Mouse (Mus musculus) layer of hippocampus, adult 2 months (tissue): ENCODE results near the gene Zdhhc23. TPM values are rescaled to one million over a fixed set of nuclear protein-coding genes. Genes with fewer than 3 reads are reported as not detected.

Experiments used
- DNase-seq, 2 experiments: peaks; one replicate each; pipeline ENCODE4 v3.0.0; 2022; ENCODE audit warnings: low spot score in 2 of 2
- H3K27ac ChIP-seq: fragments of 200-600 bp; 2 replicates; pipeline ENCODE4 v1.8.1; 2022
- H3K4me3 ChIP-seq: fragments of 200-600 bp; 2 replicates; pipeline ENCODE4 v1.8.1; 2022; ENCODE audit warnings: mild to moderate bottlenecking
- CTCF ChIP-seq: fragments of 200-600 bp; conservative IDR thresholded peaks from 2 replicates; pipeline ENCODE4 v1.8.1; 2022; ENCODE audit warnings: antibody characterized with exemption, mild to moderate bottlenecking, moderate library complexity
- total RNA-seq, 2 experiments: library from RNA; stranded (reverse); gene quantifications; 2 replicates each; pipeline ENCODE4 v1.2.3; 2021

Gene Zdhhc23
- total RNA-seq, 2 experiments from 2014 or later, result 43.4 to 49.1 TPM

DNA sequence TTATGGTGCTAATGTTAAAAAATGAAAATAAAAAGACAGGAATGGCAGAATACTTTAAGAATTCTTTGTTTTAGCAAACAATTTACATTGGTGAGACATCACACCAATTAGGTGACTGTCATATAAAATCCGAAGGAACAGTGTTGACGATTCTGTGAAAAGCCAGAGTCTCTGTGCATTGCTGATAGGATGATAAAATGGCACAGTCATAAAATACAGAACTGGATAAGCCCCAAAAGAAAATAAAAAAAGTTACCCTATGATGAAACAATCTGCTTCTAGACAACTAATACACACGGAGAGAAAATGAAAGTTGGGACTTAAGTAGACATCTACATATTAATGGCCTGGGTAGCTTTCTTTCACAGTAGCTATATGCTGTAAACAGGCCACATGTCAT lies 15.0 kb upstream of the Zdhhc23 start:
- no peak overlapping the region for H3K4me3 ChIP-seq
- no peak for TF ChIP-seq CTCF
- no peak for DNase-seq
- H3K27ac ChIP-seq, result no peak overlapping the region

DNA sequence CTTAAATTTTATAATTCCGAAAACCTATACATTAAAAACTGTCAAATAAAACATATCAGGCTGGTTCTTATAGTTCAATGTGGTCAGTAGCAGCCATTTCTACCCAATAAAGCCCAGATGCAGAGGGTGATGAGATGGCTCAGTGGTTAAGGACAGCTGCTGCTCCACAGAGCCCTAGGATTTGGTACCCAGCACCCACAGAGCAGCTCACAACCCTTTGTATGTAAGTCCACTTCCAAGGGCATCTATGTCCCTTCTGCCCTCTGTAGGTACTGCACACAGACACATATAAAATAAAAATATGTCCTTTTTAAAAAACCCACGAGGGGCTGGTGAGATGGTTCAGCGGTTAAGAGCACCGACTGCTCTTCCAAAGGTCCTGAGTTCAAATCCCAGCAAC lies 6.7 kb upstream of the Zdhhc23 start:
- Histone ChIP-seq H3K4me3 (no peak overlapping the region), H3K27ac (no peak overlapping the region)
- no peak for TF ChIP-seq CTCF
- no peak for DNase-seq

DNA sequence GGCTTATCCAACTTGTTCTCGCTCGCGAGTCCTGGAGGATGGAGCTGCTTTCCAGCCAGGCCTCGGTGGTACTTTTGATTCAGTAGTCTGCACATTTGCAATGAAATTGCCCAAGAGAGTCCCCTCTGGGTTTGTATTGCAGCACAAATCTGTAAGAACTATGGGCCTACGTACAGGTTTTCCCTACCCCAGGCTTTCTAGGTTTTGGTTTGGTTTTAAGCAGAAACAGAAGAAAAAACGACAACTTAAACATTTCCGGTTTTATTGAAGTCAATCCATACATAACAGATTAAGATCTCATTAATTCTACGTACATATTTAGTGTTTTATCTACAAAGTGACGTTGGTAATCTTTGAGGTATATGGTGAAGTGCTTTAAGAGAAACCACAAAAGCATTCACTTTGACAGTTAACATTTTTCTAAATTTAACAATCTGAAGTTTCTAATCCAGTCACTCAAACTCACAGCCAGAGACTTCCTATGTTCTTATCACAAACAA lies 569 bp upstream of the Zdhhc23 start:
- Histone ChIP-seq H3K27ac (peak overlapping the region; percentile 75), H3K4me3 (peak overlapping the region; percentile 62)
- DNase-seq, result no peak
- TF ChIP-seq CTCF, result no peak

DNA sequence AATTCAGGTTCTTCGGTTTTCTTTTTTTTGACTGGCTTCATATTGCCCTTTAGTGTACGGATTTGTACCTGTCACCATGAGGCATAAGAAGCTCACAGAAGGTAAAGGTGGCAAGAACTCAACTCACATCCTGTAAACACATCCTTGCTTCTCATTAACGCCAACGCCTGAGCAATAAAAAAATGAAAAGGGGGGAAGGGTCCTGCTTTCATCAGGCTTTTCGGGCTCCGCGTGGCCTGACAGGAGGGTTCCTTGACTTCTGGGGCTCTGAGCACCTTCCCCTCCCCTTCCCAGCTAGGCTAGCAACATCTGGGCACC lies 622 bp downstream of the Zdhhc23 start:
- peak overlapping the region; percentile 78 for H3K4me3 ChIP-seq
- no peak for DNase-seq
- H3K27ac ChIP-seq, result peak overlapping the region; percentile 94
- TF ChIP-seq CTCF, result no peak

DNA sequence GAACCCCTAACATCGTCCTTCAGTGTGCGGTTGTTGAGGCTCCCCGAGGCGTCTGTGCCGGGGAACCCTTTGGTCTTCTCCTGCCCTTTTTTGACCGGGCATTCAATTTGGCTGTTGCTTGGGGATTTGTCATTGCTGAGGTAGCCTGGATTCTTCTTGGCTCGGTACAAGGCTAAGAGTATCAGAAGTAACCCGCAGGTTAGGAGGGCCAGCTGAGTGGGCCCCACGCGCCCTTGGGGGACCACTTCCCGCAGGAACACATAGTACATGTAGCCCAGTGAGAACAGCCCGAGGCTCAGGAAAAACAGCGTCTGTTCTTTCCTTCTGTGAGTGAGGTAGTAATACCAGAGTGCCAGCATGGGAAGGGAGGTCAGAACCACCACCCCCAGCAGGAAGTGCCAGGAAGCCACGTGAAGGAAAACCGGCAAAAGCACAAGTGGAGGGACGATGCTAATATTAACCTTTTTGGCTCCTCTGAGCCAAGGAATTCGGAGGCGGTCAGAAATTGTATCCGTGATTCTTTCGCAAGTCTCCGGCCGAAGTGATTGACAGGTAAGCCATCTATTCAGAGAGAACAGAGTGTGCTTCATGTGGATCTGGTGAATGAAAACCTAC lies 5.9 kb downstream of the Zdhhc23 start:
- no peak for TF ChIP-seq CTCF
- H3K4me3 ChIP-seq, result no peak overlapping the region
- H3K27ac ChIP-seq, result peak overlapping the region; percentile 53

DNA sequence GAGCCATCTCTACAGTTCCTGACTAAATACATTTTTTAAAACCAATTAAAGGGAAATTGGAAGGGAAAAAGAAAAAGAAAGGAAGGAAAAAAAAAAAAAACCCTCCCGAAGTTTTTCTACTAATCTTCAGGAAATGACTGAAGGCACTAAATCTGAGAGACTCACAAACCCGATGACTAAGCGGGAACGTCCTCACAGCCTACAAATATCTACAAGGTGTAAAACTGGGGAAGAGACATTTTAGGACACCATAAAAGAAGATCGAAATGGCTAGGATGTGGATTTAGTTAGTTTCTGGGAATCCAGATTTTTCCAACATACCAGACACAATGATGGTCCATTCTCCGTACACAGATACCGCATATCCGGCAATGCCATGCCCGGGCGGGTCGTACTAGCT lies 6.4 kb downstream of the Zdhhc23 start:
- peak overlapping the region; percentile 53 for H3K27ac ChIP-seq
- TF ChIP-seq CTCF, result no peak
- H3K4me3 ChIP-seq, result no peak overlapping the region
- DNase-seq, result no peak

More for the DNA sequence above, 5.9 kb downstream of the Zdhhc23 start:
- no peak for DNase-seq

DNA sequence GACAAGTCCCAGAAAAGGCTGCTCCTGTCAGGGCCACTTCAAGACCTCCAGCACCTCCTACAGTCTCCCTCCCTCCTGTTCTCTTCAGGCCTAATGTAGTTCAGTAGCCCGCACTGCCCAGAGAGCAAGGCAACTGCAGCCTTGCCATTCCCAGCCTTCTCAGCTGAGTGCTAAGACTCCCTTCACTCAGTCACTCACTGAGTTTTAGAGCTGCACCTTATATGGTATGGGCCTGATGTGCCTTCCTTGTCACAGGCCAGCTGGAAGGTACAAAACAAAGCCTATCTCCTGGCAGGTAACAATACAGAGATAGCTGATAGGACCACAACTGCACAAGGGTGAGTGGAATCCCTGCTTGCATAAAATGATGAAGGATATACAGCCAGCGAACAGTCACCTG lies 7.2 kb downstream of the Zdhhc23 start:
- TF ChIP-seq CTCF, result no peak
- H3K4me3 ChIP-seq, result peak overlapping the region; percentile 8; the same call in 1 of the 2 replicates
- DNase-seq, result no peak
- peak overlapping the region; percentile 11; the same call in 1 of the 2 replicates for H3K27ac ChIP-seq

DNA sequence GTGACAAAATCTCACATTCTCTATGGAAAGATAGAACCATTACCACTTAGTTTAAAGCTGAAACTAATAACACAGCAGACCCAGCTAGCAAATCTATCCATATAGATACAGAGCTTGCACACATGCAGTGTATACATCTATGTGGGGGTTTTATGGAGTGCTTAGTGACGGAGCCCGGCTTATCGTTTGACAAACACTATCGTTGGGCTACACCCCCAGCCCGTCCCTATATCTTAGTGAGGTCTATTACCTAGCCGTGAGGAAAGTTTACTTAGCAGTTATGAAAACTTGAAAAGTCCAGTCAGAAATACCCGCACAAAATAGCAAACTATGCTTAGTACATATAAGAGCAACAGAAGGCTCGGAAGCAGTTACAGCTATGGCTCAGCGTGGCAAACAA lies 7.8 kb downstream of the Zdhhc23 start:
- no peak for TF ChIP-seq CTCF
- DNase-seq, result no peak
- Histone ChIP-seq H3K27ac (0 out of 2 replicates have a peak overlapping the region, but pooled peaks have one; percentile 14), H3K4me3 (no peak overlapping the region; the same call in 1 of the 2 replicates)

DNA sequence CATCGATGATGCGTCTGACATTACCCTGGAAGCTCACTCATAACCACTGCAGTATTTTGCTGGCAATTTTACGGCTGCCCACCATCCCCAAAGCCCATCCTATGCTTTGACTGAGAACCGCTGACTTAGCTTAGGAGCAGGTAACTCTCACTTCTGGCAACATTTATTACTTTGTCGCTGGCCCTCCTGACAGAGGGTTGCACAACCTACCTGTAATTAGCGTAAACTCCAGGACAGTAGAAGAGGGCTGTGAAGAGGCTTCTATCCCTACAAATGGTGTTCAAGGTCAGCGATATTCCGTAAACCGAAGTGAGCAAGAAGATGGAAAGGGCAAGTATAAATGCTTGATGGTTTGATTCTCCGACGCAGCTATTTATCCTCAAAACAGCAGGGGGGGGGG lies 8.4 kb downstream of the Zdhhc23 start:
- no peak for DNase-seq
- H3K4me3 ChIP-seq, result no peak overlapping the region
- TF ChIP-seq CTCF, result no peak
- H3K27ac ChIP-seq, result no peak overlapping the region

DNA sequence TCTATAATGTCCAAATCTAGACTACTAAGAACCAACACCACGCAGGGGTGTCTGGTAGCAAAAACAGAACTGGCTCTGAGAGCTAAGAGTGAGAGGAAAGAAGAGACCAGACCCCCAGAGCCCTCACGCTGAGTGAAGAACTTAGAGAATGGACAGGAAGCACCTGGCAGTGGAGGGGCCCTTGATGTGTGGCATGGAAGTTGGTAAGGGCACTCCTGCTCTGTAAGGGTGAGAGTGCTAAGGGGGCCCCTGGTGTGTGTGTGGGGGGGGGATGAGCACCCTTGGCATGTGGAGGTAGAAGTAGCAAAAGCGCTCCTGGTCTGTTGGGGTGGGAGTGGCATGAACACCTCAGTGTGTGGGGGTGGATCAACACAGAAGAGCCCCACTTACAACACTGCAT lies 9.2 kb downstream of the Zdhhc23 start:
- TF ChIP-seq CTCF, result no peak
- no peak for DNase-seq
- Histone ChIP-seq H3K27ac (no peak overlapping the region), H3K4me3 (no peak overlapping the region)

DNA sequence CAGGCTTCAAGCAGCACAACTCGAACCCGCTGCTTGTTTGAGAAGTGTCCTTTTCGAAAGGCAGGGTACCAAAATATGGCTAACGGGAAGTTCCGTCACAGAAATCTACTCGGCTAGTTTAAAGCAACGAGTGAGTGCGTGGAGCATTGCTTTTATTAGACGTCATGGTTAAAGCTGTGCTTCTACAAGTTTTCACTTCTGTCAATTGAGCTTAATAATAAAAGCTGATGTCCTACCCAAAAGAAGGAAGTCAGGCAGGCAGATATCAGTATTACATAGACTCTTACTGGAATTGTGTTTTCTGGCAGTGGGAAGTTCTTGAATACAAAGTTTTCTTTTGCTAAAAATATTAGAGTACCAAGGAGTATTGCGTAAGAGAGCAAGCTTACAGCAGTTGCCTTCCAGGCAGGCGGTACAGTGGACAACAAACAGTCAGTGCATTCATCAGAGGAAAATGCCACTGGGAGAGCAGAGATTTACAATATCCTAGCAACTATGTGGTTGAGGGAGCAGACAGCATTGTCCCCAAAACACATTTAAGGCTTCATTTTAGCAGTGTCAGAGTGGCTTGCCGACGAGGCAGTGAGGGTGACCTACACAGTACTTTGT lies 13.7 kb downstream of the Zdhhc23 start:
- DNase-seq, result no peak
- no peak for TF ChIP-seq CTCF
- Histone ChIP-seq H3K4me3 (no peak overlapping the region), H3K27ac (peak overlapping the region; percentile 85)

DNA sequence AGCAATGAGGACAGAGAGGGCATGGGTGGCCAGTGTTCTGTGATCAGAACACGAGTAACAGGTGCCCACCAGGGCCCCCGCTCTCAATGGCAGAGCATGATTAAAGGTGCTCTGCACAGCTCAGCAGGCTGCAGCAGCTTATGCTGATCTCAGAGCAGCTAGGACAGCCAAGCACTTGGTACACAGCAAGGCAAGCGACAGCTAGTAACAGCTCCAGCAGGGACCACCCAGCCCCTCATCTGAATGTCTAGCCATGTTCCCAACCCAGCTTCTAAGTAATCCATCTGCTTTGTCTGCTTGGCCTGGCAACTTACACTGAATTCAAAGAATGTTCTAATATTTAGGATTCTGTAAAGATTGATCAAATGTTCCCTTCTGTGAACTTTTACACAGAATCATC lies 15.8 kb downstream of the Zdhhc23 start:
- peak overlapping the region; percentile 85 for H3K27ac ChIP-seq
- no peak for DNase-seq
- TF ChIP-seq CTCF, result no peak
- no peak overlapping the region for H3K4me3 ChIP-seq

DNA sequence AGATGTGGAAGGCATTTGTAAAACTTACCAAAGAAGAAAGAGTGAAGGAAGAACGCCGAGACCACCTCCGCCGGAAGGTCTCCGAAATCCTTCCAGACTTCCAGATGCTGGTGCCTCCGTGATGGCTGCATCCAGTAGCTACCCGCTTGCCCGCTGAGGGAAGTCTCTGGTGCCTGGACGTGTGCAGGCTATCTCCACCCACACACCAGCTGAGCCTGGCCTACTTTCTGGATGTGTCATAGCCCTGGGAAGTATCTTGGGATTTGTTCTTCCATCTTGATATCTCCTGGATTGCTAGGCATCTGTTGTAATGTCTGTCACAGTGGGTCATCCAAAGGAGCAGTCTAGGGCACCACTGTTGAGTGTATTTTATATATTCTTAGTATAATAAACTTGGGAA lies 16.3 kb downstream of the Zdhhc23 start:
- Histone ChIP-seq H3K4me3 (no peak overlapping the region), H3K27ac (peak overlapping the region; percentile 85)

DNA sequence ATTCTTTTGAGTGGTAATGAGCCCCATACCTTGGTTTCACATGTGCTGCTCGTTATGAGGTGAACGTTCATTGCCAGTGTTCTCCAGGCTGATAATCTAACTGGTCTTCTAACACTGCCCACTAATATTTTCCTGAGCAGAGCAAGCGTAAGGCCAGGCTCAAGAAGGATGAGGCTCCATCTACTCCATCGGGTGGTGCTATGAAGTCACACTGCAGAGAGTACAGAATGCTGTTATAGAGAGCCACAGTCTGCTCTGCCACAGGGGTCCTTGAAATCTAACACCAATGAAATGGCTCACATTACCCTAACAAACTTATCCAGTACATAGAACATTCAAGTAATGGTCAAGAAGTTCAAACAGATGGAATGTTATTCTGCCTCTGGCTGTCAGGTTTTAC lies 21.6 kb downstream of the Zdhhc23 start:
- Histone ChIP-seq H3K4me3 (no peak overlapping the region), H3K27ac (no peak overlapping the region)
- no peak for TF ChIP-seq CTCF
- DNase-seq, result no peak

More for the DNA sequence above, 16.3 kb downstream of the Zdhhc23 start:
- no peak for TF ChIP-seq CTCF
- DNase-seq, result no peak
